Mouse (Mus musculus) ovary, postnatal 10 days (tissue): ENCODE results near the gene Impg1.
"Not testable (repeated sequence)": the region's sequence is repeated elsewhere in the genome, so short reads cannot be mapped to it uniquely, and the experiment has no call there.

Experiments used
- DNase-seq: peaks from one replicate; pipeline ENCODE4 v3.0.0; 2022; ENCODE audit warnings: low spot score

The Impg1 gene

DNA sequence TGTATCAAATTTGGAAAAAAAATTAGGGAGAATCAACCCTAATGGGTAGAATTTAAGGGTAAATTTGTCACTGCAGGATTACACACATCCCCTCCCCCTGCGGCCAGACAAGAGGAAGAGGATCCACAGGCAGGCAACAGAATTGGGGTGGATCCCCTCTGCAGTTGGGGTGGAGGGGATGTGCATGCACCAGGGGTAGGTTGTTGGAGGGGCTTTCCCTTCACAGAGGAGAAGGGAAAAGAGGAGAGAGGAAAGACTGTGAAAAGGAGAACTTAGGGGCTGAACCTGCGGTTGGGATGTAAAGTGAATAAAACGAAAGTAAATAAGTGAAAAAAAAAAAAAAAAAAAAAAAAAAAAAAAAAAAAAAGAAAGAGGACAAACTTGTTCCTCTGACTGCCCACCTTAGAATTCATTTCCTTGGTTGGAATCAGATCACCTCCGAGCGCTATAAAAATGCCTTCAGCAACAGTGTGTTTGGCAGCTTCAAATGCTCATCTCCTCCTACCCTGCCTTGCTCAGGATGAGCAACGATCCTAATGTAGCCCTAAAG lies 120.8 kb downstream of the Impg1 start:
- DNase-seq, result no peak

DNA sequence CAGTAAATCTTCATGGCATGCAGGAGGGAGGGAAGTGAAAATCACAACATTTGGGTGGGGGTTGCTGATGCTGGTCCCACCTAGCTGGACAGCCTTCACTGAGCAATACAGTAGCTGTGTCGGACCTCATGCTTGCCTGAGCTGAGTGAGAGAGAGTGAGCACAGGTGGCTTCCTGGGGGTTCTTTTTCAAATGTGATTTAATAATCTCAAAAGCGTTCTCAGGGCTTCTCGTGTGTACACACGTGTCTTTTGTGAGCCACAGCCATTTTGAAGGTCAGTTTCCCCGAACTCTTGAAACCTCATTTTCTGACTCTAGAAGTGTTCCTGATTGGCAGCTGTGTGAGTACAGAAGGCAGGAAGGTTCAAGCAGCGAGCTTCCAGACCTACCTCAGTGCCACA lies 122.8 kb downstream of the Impg1 start:
- no peak for DNase-seq

DNA sequence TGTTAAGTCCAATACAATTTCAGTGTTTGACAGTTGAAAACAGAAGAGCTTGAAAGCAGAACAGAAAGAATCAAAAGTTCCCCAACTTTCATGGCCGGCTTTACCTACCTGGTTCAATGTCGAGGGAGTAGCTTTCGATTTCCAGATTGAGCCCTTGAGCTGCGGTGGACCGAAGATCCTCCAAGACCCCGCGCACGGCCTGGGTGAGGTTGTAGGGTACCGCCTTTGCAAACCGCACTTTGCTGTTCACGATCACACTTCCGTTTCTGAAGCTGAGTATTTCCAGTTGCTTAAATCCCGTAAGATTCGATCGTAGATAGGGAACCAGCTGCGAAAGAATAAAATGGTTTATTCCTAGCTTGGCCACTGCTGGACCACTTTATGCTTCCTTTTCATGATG lies 123.5 kb downstream of the Impg1 start:
- no peak for DNase-seq

DNA sequence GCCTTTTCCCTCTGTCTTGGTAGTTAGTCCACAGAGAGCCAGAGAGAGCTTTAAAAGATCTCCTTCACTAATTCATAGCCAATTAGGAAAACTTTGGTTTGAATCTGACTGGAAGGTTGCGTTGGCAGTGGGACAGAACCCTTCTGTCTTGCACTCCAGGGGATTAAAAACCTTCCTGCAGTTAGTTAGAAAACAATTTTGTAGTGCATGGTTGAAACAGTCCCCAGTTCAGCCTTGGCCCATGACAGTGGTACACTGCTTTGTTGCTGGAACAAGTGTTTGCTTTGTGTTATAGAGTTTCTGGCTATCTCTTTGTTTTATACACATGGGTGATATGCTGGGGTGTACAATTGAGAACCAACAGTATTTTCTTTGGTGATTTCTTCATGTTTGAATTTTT lies 124.4 kb downstream of the Impg1 start:
- DNase-seq, result no peak

DNA sequence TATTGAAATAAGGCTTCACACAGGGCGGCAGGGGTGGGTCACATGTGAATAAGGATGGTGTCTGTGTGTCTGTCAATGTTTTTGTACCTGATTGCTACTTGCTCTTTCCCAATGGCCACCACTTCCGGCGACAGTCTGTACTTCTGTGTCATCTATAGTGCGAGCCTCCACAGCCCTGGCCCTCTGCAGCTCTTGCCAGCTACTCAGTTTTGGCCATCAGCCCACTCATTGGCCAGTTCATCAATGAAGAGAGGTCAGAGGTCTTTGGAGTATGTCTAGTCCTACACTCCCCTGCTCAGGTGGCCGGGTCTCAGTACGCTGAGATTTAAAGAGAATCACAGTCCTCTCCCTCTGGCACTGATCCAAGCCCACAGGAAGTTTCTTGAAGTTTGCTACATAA lies 127.3 kb downstream of the Impg1 start:
- DNase-seq, result no peak

DNA sequence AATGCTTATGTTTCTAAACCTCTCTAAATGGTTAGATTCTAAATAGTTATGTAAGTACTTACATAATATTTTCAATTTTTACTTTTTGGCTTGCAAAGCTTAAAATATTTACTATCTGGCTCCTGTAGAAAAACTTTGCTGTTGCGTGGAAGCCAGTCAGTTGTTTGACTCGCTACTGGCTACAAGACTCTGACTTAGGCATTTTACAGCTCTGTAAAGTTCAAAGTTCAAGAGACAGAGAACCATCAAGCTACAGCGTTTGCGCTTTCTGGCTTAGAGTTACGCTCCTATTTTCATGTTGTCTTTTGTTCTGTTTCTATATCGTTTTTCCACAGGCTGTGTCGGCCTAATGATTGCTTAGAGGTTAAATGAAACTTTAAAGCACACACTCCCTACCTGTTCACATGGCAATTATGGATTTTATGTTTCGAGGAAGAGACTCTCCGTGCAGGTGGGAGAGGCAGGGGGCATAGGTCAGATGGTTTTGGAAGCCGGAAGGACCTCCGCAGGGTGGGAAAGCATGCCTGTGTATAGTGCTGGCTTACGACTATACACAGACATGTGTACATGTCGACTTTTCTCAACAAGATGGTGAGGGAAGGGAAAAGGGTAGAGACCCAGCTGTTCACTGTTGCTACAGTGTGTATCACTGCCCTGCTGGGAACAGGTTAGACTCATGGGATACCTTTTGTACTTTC lies 129.5 kb downstream of the Impg1 start:
- no peak for DNase-seq

DNA sequence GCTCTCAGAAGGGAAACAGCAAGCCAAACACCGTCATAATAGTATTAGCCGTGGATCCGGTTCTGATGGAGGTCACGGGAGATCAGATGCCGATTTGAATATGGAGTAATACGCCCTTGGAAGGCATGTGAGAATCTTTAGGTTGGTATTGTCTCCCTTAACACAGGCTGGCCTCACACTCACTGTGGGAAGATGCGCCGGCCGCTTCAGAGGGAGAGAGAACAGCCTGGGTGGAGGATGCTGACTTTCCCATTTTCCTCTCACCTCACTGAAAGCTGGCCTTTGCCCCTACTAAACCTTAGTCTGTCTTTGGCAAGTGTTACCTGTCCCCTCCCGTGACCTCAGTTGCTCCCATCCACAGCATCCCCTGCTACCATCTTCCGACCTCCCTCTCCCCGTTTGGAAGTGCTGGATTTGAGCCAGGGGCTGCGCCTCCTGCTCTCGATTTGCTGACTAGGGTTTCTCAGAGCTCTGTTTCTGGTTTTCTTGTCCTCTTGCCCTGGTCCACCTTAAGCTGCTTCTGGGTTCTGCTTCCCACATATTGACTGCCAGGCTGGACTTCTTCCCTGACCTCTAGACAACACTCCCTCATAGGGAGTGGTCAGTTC lies 131.2 kb downstream of the Impg1 start:
- DNase-seq, result no peak

DNA sequence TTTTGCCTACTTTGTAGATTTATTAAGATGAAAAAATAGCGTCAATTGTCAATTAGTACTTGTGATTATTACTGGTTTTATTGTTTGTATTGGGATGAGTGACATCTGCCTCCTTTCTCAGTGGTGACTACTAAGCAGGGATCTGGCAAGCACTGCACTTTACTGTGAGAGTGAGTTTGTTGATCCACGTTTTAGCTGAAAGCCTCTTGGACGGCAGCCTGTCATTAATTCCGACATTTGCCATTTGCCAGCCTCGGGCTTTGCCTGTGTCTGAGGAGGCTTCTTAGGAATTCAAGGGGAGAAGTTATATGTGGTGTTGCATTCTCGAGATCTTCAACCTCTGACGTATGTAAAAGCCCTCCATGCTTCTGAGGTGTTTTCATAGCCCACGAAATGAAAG lies 131.8 kb downstream of the Impg1 start:
- DNase-seq, result no peak

DNA sequence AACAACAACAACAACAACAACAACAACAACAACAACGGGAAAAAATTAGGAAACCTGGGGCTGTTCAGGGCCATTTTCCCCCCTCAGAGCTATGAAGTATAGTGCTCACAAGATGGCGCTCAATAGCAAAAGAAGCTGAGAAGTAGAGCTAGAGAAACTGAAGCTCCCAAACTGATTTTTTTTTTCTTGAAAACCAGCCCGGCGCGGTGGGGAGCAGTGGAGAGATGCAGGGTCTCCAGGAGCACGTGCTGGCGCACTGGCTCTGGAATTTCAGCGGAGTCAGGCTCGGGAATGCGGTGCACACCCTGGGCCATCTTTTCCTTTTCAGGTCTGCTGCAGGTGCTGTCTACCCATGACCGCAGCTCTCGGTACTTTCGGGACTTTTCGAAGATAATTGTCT lies 133.1 kb downstream of the Impg1 start:
- DNase-seq, result no peak

DNA sequence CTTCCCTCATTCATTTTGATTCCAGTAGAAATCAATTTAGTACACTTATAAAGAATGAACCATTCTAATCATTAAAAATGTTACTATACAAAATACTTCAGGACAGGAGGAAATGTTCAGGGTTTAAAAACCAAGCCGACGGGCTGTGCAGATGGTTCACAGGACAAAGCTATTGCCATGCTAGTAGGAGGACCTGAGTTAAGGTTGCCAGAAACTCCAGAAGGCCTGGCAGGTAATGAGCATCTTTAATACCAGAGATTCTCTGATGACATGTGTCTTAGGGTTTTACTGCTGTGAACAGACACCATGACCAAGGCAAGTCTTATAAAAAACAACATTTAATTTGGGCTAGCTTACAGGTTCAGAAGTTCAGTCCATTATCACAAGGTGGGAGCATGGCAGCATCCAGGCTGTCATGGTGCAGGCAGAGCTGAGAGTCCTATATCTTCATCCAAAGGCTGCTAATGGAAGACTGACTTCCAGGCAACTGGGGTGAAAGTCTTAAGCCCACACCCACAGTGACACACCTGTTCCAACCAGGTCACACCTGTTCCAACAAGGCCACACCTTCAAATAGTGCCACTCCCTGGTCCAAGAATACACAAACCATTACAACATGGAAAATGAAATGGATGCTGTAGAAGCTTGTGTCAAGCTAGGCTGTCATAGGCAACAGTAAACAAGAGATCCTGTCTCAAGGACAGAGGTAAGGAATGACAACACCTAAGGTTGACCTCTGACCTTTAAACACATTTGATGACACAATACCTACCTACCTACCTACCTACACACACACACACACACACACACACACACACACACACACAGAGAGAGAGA lies 144.0 kb downstream of the Impg1 start:
- not testable (repeated sequence) for DNase-seq

DNA sequence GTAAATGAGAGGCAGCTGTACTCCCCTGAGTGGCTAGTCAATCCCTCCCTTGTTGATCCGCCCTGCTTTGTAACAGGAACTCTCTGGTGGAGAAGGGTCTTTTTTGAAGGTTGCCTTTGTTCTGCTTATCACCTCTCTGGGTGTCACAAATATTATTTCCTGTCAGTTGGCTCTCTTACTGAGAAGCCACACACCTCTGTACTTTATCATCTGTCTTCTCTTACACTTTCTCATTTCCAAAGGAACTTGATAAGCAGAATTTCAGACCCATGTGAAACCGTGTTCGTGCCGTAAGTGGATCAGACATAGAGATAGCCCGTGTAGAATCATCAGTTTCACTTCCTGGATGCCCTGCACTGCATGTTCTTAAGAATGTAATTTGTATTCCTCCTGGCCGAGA lies 147.3 kb downstream of the Impg1 start:
- DNase-seq, result no peak

DNA sequence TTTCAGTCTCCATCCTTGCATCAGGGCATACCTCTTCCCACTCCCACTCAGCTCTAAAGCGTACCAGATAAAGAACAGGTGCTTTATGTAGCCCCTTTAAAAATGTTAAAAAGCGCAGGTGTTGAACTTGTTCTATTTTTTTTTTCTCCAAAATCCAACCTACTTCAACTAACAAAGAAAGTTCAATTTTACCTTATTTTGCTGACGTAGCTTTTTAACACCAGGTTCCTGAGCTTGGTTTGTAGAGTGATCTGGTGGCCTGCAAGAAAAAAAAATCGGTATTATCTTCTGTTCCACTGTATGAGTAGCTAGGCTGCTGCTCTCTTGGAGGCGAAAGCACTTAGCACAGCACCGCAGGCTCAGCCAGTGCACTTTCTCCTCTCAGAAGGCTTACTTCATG lies 149.4 kb downstream of the Impg1 start:
- no peak for DNase-seq

DNA sequence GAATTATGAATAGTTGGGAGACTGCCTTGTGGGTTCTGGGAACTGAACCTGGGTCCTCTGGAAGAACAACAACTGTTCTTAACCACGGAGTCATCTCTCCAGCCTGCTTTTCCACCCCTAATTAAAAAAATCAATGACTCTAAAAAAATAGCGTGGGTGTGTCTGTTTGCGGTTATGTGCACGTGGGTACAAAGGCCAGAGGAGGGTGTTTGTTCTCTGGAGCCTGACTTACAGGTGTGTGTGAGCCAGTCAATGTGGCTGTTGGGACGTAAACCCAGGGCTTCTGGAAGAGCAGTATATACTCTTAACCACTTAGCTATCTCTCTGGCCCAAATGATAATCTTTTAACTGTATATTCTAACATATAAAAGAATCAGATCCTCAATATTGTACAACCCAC lies 151.7 kb downstream of the Impg1 start:
- no peak for DNase-seq

DNA sequence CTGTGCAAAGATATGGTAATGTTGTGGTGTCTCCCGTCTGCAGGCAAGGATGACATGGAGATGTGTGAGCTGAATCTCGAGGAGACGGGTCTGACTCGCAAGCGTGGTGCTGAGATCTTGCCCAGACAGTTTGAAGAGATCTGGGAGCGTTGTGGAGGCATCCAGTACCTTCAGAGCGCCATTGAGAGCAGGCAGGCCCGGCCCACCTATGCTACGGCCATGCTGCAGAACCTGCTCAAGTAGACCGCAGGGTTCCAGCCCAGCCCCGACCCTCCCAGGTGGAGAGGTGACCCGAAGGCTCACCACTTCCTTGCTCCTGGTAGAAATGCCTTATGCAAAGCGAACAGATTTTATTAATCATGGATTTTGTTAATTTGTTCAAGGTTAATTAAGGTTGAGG lies 157.7 kb downstream of the Impg1 start:
- no peak for DNase-seq

DNA sequence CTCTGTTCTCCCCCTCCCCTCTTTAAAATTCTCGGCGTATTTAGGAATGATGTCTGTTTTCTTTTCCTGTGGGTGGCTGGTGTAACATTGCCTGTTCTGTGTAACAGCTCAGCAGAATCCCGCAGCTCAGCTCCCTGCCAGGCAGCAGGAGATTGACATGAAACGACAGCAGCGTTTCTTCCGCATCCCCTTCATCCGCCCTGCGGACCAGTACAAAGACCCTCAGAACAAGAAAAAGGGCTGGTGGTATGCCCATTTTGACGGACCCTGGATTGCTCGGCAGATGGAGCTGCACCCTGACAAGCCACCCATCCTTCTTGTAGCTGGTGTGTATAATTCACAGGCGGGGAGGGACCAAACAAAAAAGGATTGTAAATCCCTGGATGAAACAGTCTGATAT lies 158.4 kb downstream of the Impg1 start:
- no peak for DNase-seq

DNA sequence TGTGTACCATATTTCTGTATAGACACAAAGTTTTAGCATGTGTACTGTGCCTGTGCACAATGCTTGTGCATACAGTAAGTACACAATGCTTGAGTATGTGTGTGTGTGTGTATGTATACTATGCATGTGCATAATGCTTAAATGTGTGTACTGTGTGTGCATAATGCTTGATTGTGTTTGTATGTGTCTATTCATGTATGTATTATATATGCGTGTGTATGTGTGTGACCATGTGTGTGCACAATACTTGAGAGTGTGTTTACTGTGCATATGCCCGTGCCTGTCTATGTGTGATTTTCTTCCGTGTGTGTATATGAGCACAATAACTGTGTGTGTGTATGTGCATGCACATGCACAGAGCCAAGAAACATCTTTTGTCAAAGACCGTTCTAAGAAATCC lies 158.9 kb downstream of the Impg1 start:
- DNase-seq, result no peak

DNA sequence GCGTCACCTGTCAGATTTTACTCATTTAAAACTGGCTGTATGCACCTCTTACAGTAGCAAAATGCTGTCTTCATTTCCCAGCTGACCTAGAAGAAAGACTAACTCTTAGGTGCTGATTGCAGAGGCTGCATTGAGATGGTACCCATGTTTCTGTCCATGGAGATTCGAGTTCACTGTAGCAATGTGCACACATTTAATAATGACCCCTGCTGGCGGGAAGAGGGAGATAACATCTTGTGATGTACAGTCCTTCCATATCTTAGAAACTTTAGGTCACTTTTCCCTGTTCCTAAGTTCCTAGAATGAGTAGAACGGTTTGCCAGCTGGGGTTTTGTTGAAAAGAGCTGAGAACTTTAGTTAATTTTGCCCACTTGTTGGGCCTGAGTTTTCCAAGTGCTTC lies 161.8 kb downstream of the Impg1 start:
- DNase-seq, result no peak

DNA sequence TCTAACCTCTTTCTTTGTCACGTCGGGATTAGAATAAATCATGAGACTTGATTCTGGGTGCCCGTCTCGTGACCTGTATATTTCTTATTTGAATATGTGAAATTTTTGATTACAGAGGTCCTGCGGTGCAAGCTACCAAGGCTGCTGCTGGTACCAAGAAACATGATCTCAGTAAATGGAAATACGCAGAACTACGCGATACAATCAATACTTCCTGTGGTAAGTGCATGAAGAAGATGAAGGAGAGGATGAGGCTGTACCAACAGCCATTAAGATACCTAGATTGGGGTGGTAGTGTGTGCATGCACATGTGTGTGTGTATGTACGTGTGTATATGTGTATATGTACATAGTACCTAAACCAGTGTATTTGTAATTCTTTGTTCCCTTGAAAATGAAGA lies 166.2 kb downstream of the Impg1 start:
- DNase-seq, result no peak

DNA sequence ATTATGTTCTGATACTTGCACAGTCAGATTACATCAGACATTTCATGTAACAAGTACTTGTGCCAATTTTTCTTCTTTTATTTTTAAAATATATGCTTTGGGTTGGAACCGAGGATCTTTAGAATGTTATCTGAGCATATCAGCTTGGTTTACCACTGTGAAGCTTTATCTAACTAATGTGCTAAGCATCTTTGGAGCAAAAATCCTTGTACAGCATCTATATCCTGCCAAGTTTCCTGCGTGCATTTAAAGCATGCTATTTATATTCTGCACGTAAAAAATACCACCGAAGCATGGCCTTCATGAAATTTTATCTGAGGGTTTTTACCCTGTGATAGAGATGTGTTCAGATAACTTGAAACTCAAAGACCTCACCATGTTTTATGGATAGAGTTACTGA lies 169.2 kb downstream of the Impg1 start:
- DNase-seq, result no peak

DNA sequence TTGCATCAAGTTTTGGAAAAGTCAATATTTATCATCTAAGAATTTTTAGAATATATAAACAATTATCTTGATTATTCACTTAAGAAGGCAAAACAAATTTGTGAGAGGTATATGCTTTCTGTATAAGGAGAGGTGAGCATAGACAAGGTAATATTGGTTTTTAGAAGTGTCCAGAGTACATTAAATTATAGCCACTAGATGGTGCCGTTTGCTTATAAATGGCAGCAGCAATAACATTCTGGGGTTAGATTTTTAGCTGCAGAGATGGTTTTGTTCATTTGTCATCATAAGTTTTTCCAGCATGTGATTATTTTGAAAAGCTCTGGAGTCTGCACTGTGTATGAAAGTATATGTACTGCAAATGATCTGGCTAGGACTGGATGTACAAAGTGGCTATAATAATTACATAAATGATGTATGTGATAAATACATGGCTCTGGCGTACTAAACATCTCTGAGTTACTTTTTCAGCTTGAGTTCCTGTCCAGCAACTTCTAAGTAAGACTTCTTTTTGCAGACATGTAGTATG lies 172.2 kb downstream of the Impg1 start:
- DNase-seq, result no peak

DNA sequence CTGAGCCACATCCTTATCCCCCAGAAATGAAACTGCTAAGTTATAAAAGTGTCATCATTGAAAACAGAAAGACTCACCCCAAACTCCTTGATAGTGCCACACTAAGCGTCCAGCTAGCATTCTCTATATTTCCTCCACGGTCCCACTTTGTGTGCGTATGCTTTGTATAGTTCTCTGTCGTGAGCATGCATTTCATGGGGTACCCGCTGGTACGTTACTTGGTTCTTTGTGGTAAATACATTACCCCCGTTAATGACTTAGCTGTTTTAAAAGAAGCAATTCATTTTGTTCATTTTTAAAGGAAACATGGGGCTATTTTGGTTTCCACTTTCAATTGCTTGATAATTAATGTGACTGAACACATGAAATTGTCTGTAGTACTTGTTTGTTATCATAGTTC lies 178.4 kb downstream of the Impg1 start:
- no peak for DNase-seq

DNA sequence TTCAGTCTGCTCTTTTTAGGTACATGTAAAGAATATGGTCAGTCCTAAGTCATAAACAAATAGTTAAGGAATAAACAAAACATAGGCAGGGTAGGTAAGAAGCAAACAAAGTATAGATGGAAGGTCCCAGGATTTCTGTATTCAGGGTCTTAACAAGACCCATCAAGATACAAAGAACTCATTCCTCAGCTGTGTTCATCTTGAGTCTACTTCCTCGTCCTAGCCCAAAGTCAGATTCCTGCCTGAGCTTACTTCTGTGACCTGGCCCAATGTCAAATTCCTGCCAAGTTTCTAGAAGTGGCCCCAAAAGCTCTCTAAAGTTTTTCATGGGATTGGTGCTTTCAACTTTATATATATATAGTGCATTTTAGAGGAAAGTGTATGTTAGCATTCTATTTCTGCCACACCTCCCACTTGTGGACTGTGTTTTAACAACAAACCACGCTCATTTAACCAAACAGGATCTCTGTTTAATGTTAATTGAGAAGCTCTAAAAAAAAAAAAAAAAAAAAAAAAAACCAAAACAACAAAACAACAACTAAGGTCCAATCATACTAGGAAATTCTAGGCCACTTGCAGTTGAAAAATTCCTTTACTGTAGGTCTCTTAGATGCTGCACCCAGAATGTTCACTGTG lies 180.6 kb downstream of the Impg1 start:
- DNase-seq, result no peak
